In genomic region chr11:96762742-96763470, GRCm38 (mm10) we compare ENCODE assay signal across 7 mouse cellular contexts. TPM values are rescaled to one million over a fixed set of nuclear protein-coding genes. Genes with fewer than 3 reads are reported as not detected.
A peak's percentile ranks its signal among the peaks of the same experiment; 100 is the strongest.
DNase-seq lines count a peak whose midpoint lies in the region; TF ChIP-seq lines count a peak whose summit lies in the region.

No protein-coding gene starts in this region.

- H3K4me3 ChIP-seq in gastrocnemius, adult 2 months: no peak overlapping the region

- H3K27ac ChIP-seq in gastrocnemius, adult 2 months: peak overlapping the region; percentile 71

- peak; percentile 38 for DNase-seq in layer of hippocampus, adult 9-11 months
- DNase-seq in layer of hippocampus, postnatal 25 days (ENCODE audit: extremely low spot score in 1 of 2, low spot score in 1 of 2): no peak
- DNase-seq in cerebellum, adult 11-12 months: peak; percentile 92
- DNase-seq in gastrocnemius, adult 2 months: peak; percentile 73
- peak; percentile 38 to 53 for DNase-seq in lung, postnatal 4 days
- no peak for DNase-seq in spleen, postnatal 36 days (ENCODE audit: low spot score in 2 of 2)
- no peak for DNase-seq in testis, postnatal 10 days (ENCODE audit: low spot score)

- intact Hi-C loops in gastrocnemius, adult 2 months (cut with DNase I): loop anchor here (2.0 to 5.0 kb wide), 2 partner anchors 14 to 144 kb away; partner anchors contain the start of gene Snx11

- TF ChIP-seq CTCF in gastrocnemius, adult 2 months (IDR thresholded peaks at IDR 0.05): no peak

RNA-seq across cellular contexts. Expression of gene Snx11, which starts 14.5 kb away (rescaled TPM):
- 10 to 100 TPM; 40.9 to 49.4 TPM for total RNA-seq in layer of hippocampus, postnatal 25 days (2021)
- total RNA-seq in gastrocnemius, adult 2 months (2021): 10 to 100 TPM; 11.1 to 13.6 TPM

RNA-seq across cellular contexts. Expression of gene Cbx1, which starts 26.0 kb away (rescaled TPM):
- total RNA-seq in layer of hippocampus, postnatal 25 days (2021): 10 to 100 TPM; 49.4 to 52.0 TPM
- 10 to 100 TPM; 35.0 to 42.0 TPM for total RNA-seq in gastrocnemius, adult 2 months (2021)

Comparison
In these comparisons a context has a peak if more than half of its experiments do, and no peak if none do; other contexts are left out.
1. DNase-seq: peak in layer of hippocampus, adult 9-11 months (single experiment), cerebellum, adult 11-12 months (single experiment), gastrocnemius, adult 2 months (single experiment) and lung, postnatal 4 days (2 of 2); none in layer of hippocampus, postnatal 25 days (0 of 2), spleen, postnatal 36 days (0 of 2) and testis, postnatal 10 days (single experiment).